Mouse (Mus musculus) brain, embryonic 14.5 days (tissue): Measurements from ENCODE around the gene Tgfb3.

Experiments
- CTCF ChIP-seq: fragments of 200-500 bp; IDR thresholded peaks from 2 replicates; pipeline ENCODE4 v1.5.1; 2012; ENCODE audit warnings: inconsistent platforms, mild to moderate bottlenecking, moderate library complexity, borderline replicate concordance; ENCODE audit not compliant: insufficient read depth, insufficient read length; ENCODE audit errors: extremely low read depth
- POLR2A ChIP-seq: fragments of 200-500 bp; IDR thresholded peaks from 2 replicates; pipeline ENCODE4 v1.6.1; 2012; ENCODE audit warnings: mild to moderate bottlenecking, inconsistent platforms, borderline replicate concordance; ENCODE audit not compliant: poor library complexity, insufficient read depth, insufficient read length, severe bottlenecking; ENCODE audit errors: extremely low read depth

- no peak for TF ChIP-seq POLR2A
- no peak for TF ChIP-seq CTCF
These were observed 1.5 kb downstream of the Tgfb3 start for GRCm38 (mm10) chr12:86077322-86077721.
